Mouse (Mus musculus): ENCODE measurements around the gene Inpp5f.
A peak's percentile ranks its signal among the peaks of the same experiment; 100 is the strongest.

The Inpp5f gene

GRCm38 (mm10) chr7:128739462-128740277 lies 128.5 kb downstream of the Inpp5f start:
- DNase-seq (ENCODE audit: low spot score in 2 of 2), result peak; percentile 26 to 37

- peak; percentile 91 to 93 for DNase-seq (ENCODE audit: low spot score in 2 of 2)
Measured at GRCm38 (mm10) chr7:128740334-128740733, 129.2 kb downstream of the Inpp5f start, which contains the start of gene Mcmbp. Gene Mcmbp, minus strand, starts transcription at chr7:128740495.

DNA sequence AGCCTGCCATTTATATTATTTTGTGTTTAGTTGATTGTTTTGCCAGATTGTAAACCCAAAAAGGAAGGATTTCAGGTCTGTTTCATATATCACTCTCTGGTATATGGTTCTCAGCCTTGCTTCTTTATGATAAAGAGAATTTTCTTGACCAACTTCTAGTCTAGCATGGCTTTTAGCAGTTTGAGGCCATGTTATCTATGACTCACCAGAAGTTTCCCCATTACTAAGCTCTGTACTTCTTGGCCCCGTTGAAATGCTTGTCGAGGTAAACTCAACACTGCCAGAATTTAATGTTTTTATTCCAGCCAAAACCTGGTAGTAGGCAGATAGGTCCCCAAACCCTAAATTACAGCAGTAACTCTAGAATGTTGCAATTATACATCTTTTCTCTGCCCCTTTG lies 132.8 kb downstream of the Inpp5f start:
- no peak for DNase-seq (ENCODE audit: low spot score in 2 of 2)

GRCm38 (mm10) chr7:128744684-128745485 lies 133.8 kb downstream of the Inpp5f start, which contains the start of gene Sec23ip:
Gene Sec23ip, plus strand, starts transcription at chr7:128744943.
- DNase-seq (ENCODE audit: low spot score in 2 of 2), result peak; percentile 97 to 98
